Mouse (Mus musculus) heart, postnatal 4 days (tissue): ENCODE data around the gene Rsg1. TPM values are rescaled to one million over a fixed set of nuclear protein-coding genes. Genes with fewer than 3 reads are reported as not detected.

ENCODE experiments used
- DNase-seq: peaks from one replicate; pipeline ENCODE4 v3.0.0; 2021
- total RNA-seq, 2 experiments: library from RNA; stranded (reverse); gene quantifications; 2 replicates each; pipeline ENCODE4 v1.2.3; 2021

The Rsg1 gene
- 1 to 10 TPM in 1 of 2 experiments, under 1 TPM in 1; 0.72 to 1.7 TPM for total RNA-seq

- peak; percentile 96 for DNase-seq
These were observed at the start of gene Rsg1 for GRCm38 (mm10) chr4:141213770-141214336. Gene Rsg1, plus strand, starts transcription at chr4:141213956.

GRCm38 (mm10) chr4:141165744-141166292, 47.9 kb upstream of the Rsg1 start:
- DNase-seq: no peak

- no peak for DNase-seq
These were observed 46.6 kb upstream of the Rsg1 start for GRCm38 (mm10) chr4:141167156-141167555.

- DNase-seq: no peak
These were observed 41.6 kb upstream of the Rsg1 start for GRCm38 (mm10) chr4:141172121-141172520.

GRCm38 (mm10) chr4:141175783-141176182, 38.0 kb upstream of the Rsg1 start:
- DNase-seq: peak; percentile 12

GRCm38 (mm10) chr4:141176328-141176838, 37.4 kb upstream of the Rsg1 start:
- no peak for DNase-seq

GRCm38 (mm10) chr4:141178500-141178899, 35.3 kb upstream of the Rsg1 start:
- no peak for DNase-seq

GRCm38 (mm10) chr4:141180831-141181230, 32.9 kb upstream of the Rsg1 start:
- DNase-seq: no peak

GRCm38 (mm10) chr4:141181981-141182380, 31.8 kb upstream of the Rsg1 start:
- DNase-seq: no peak

- DNase-seq: no peak
These were observed 29.8 kb upstream of the Rsg1 start for GRCm38 (mm10) chr4:141183932-141184331.

- no peak for DNase-seq
These were observed 29.3 kb upstream of the Rsg1 start for GRCm38 (mm10) chr4:141184426-141184825.

- DNase-seq: no peak
These were observed 26.6 kb upstream of the Rsg1 start for GRCm38 (mm10) chr4:141186923-141187836.

GRCm38 (mm10) chr4:141191294-141191693, 22.5 kb upstream of the Rsg1 start:
- no peak for DNase-seq

- DNase-seq: no peak
These were observed 19.2 kb upstream of the Rsg1 start for GRCm38 (mm10) chr4:141194553-141194952.

- no peak for DNase-seq
These were observed 16.6 kb upstream of the Rsg1 start for GRCm38 (mm10) chr4:141196981-141197685.

- no peak for DNase-seq
These were observed 16.1 kb upstream of the Rsg1 start for GRCm38 (mm10) chr4:141197686-141198035.

- peak; percentile 45 for DNase-seq
These were observed 12.8 kb upstream of the Rsg1 start for GRCm38 (mm10) chr4:141200906-141201305.

- no peak for DNase-seq
These were observed 11.6 kb upstream of the Rsg1 start for GRCm38 (mm10) chr4:141202192-141202591.

GRCm38 (mm10) chr4:141204580-141205061, 9.1 kb upstream of the Rsg1 start:
- peak; percentile 50 for DNase-seq

- DNase-seq: no peak
These were observed 6.7 kb upstream of the Rsg1 start for GRCm38 (mm10) chr4:141207081-141207480.

GRCm38 (mm10) chr4:141210524-141211219, 3.1 kb upstream of the Rsg1 start:
- no peak for DNase-seq

- DNase-seq: no peak
These were observed 2.1 kb upstream of the Rsg1 start for GRCm38 (mm10) chr4:141211646-141212045.
